Mouse (Mus musculus): ENCODE results near the gene Heyl. TPM values are rescaled to one million over a fixed set of nuclear protein-coding genes. Genes with fewer than 3 reads are reported as not detected.

The Heyl gene
- polyA plus RNA-seq, 1 experiment = 30.2 TPM

DNA sequence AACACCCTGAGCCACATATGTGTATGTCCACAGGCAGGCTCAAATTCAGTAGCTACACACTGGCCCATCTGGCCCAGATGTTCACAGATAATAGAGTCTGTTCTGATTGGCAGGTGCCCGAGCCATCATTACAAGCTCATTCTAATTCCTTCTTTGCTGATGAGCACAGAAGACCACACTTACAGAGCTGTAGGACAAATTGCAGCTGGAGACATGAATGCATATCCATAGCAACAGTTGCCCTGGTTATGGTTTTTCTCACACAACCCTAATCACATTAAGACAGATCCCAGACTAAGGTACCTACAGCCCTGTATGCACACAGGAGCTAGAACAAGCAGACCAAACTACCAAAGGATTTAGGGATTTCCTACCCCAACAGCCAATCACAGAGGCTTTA is 18.0 kb upstream of the Heyl start:
- no peak overlapping the region for H3ac ChIP-seq (ENCODE audit: control insufficient read depth, insufficient read length)
- no peak for TF ChIP-seq CEBPB (IDR thresholded peaks at IDR 0.05; ENCODE audit: insufficient read depth, poor library complexity, severe bottlenecking)
- TF ChIP-seq MYOD1 (IDR thresholded peaks at IDR 0.05; ENCODE audit: control insufficient read depth in 1 of 3, insufficient read length in 2 of 3, low read depth in 2 of 3) = no peak
- TF ChIP-seq TCF12 (IDR thresholded peaks at IDR 0.05; ENCODE audit: insufficient read depth, poor library complexity, severe bottlenecking) = no peak
- no peak for TF ChIP-seq POLR2AphosphoS2 (IDR thresholded peaks at IDR 0.05; ENCODE audit: insufficient read length, low read depth)
- no peak for TF ChIP-seq SRF (IDR thresholded peaks at IDR 0.05; ENCODE audit: control insufficient read depth, insufficient read length, low read depth)
- no peak for TF ChIP-seq USF1 (IDR thresholded peaks at IDR 0.05; ENCODE audit: low read depth)
- no peak for TF ChIP-seq POLR2A (IDR thresholded peaks at IDR 0.05; ENCODE audit: insufficient read length, low read depth)
- TF ChIP-seq REST (IDR thresholded peaks at IDR 0.05; ENCODE audit: insufficient read depth, insufficient read length) = no peak
- TF ChIP-seq E2F4 (IDR thresholded peaks at IDR 0.05; ENCODE audit: insufficient read depth) = no peak
- no peak for TF ChIP-seq TCF3 (IDR thresholded peaks at IDR 0.05; ENCODE audit: insufficient read length, low read depth)
- no peak for TF ChIP-seq MAX (IDR thresholded peaks at IDR 0.05; ENCODE audit: low read depth)
- no peak for TF ChIP-seq MYOG (IDR thresholded peaks at IDR 0.05; ENCODE audit: control insufficient read depth in 1 of 3, insufficient read depth in 1 of 3, insufficient read length in 2 of 3, low read depth in 2 of 3)
- H3K4me2 ChIP-seq (ENCODE audit: low read depth) = no peak overlapping the region
- peaks cover 44% of the 10 kb centered on the region for H3K27me3 ChIP-seq (ENCODE audit: control insufficient read depth, insufficient read depth, insufficient read length)
- H3K36me3 ChIP-seq (ENCODE audit: control insufficient read depth, insufficient read depth) = no peaks in the 10 kb centered on the region
- H3K79me2 ChIP-seq (ENCODE audit: control insufficient read depth, insufficient read depth) = no peaks in the 10 kb centered on the region
- no peak overlapping the region for H3K4me3 ChIP-seq

DNA sequence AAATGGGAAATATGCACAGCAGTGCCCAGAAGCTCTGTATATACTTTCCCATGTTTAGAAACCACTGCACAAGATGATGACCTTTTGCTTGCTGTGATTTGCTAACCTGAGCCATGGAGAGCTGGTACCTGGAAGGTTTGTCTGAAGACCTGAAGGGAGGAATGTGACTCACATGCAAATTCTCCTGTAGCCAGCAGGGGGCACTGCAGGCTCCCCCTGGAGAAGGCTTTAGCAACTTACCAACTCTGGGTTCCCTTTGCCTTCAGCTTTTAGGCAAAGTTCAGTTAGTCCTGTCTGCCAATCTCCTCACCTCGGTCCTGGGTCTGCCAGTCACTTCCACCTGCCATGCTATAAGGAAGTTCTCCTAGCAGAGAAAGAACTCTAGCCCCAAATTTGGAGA is 16.6 kb upstream of the Heyl start:
- no peak overlapping the region for H3ac ChIP-seq (ENCODE audit: control insufficient read depth, insufficient read length)
- H3K27me3 ChIP-seq (ENCODE audit: control insufficient read depth, insufficient read depth, insufficient read length) = peaks cover 32% of the 10 kb centered on the region
- H3K79me2 ChIP-seq (ENCODE audit: control insufficient read depth, insufficient read depth) = no peaks in the 10 kb centered on the region
- no peak overlapping the region for H3K4me3 ChIP-seq
- H3K4me2 ChIP-seq (ENCODE audit: low read depth) = no peak overlapping the region
- TF ChIP-seq TCF3 (IDR thresholded peaks at IDR 0.05; ENCODE audit: insufficient read length, low read depth) (no peak), POLR2A (IDR thresholded peaks at IDR 0.05; ENCODE audit: insufficient read length, low read depth) (no peak), MYOD1 (IDR thresholded peaks at IDR 0.05; ENCODE audit: control insufficient read depth in 1 of 3, insufficient read length in 2 of 3, low read depth in 2 of 3) (no peak), TCF12 (IDR thresholded peaks at IDR 0.05; ENCODE audit: insufficient read depth, poor library complexity, severe bottlenecking) (no peak), MAX (IDR thresholded peaks at IDR 0.05; ENCODE audit: low read depth) (no peak)
- H3K36me3 ChIP-seq (ENCODE audit: control insufficient read depth, insufficient read depth) = no peaks in the 10 kb centered on the region

DNA sequence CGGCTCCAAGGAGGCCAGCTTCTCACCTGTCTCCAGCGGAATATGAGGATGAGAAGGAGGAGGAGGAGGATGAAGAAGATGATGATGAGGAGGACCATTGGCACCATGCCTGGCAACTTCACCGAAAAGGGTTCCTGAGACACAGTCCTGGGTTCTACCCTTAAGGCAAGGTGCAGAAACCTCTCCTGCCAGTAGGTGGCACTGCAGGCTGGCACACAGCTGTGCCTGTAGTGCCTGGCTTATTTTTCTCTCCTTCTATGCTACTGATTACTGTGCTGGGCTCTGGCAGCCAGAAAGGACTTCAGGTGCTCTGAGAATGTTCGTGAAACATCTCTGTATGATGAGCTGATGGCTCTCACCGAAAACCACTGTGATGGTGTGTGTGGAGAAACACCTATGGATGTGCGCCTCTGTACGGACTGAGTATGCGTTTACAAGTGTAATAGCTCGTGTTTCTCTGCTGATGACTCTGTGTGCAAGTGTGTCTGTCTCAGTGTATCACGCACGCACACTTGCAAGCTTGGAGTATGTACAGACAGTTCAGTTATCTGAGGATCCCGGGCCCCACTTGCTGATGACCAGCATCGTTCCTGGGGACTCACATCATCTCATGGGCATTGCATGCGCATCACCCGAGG is 13.5 kb upstream of the Heyl start:
- Histone ChIP-seq H3K4me3 (no peak overlapping the region), H3K79me2 (ENCODE audit: control insufficient read depth, insufficient read depth) (no peaks in the 10 kb centered on the region), H3K27me3 (ENCODE audit: control insufficient read depth, insufficient read depth, insufficient read length) (peaks cover 8% of the 10 kb centered on the region), H3K36me3 (ENCODE audit: control insufficient read depth, insufficient read depth) (no peaks in the 10 kb centered on the region), H3ac (ENCODE audit: control insufficient read depth, insufficient read length) (no peak overlapping the region), H3K4me2 (ENCODE audit: low read depth) (no peak overlapping the region)
- TF ChIP-seq E2F4 (IDR thresholded peaks at IDR 0.05; ENCODE audit: insufficient read depth) = no peak
- TF ChIP-seq MAX (IDR thresholded peaks at IDR 0.05; ENCODE audit: low read depth) = no peak
- no peak for TF ChIP-seq CEBPB (IDR thresholded peaks at IDR 0.05; ENCODE audit: insufficient read depth, poor library complexity, severe bottlenecking)

DNA sequence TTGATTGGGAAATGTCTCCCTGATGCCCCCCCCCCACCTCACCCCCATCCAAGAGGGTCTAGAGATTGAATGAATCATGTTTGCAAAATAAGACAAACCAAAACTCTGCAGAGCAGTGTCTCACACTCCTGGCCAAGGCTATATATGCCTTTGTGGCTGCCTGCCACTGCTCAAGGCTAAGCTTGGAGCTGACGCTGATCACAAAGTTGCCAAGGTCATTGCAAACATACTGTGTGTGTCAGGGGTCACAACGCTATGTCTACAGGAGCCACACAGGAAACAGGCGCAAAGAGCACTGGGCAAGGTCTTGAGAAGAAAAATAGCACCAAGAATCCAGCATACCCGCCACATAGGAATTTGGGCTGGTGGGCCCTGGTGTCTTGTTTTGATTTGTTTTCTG is 12.7 kb upstream of the Heyl start:
- TF ChIP-seq MYOG (IDR thresholded peaks at IDR 0.05; ENCODE audit: control insufficient read depth in 1 of 3, insufficient read depth in 1 of 3, insufficient read length in 2 of 3, low read depth in 2 of 3) (no peak), MYOD1 (IDR thresholded peaks at IDR 0.05; ENCODE audit: control insufficient read depth in 1 of 3, insufficient read length in 2 of 3, low read depth in 2 of 3) (no peak), TCF3 (IDR thresholded peaks at IDR 0.05; ENCODE audit: insufficient read length, low read depth) (no peak)
- Histone ChIP-seq H3ac (ENCODE audit: control insufficient read depth, insufficient read length) (no peak overlapping the region), H3K27me3 (ENCODE audit: control insufficient read depth, insufficient read depth, insufficient read length) (peaks cover 5% of the 10 kb centered on the region), H3K79me2 (ENCODE audit: control insufficient read depth, insufficient read depth) (no peaks in the 10 kb centered on the region), H3K4me3 (no peak overlapping the region), H3K4me2 (ENCODE audit: low read depth) (no peak overlapping the region), H3K36me3 (ENCODE audit: control insufficient read depth, insufficient read depth) (no peaks in the 10 kb centered on the region)

DNA sequence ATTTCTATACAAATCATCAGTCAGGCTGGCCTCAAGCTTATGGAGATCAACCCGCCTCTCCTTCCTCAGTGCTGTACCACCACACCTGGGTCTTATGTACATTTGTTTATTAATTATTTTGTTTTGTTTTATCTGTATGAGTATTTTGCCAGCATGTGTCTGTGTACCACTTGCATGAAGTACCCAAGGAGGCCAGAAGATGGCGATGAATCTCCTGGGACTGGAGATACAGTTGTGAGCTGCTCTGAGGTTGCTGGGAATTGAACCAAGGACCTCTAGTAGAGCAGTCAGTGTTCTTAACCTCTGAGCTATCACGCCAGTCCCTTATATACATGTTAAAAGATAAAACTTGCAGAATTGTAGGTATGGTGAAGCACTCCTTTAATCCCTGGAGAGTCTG is 10.0 kb upstream of the Heyl start:
- Histone ChIP-seq H3K4me3 (no peak overlapping the region), H3K27me3 (ENCODE audit: control insufficient read depth, insufficient read depth, insufficient read length) (no peaks in the 10 kb centered on the region), H3ac (ENCODE audit: control insufficient read depth, insufficient read length) (no peak overlapping the region), H3K4me2 (ENCODE audit: low read depth) (no peak overlapping the region), H3K79me2 (ENCODE audit: control insufficient read depth, insufficient read depth) (no peaks in the 10 kb centered on the region), H3K36me3 (ENCODE audit: control insufficient read depth, insufficient read depth) (no peaks in the 10 kb centered on the region)
- TF ChIP-seq E2F4 (IDR thresholded peaks at IDR 0.05; ENCODE audit: insufficient read depth) (no peak), TCF3 (IDR thresholded peaks at IDR 0.05; ENCODE audit: insufficient read length, low read depth) (no peak), MYOG (IDR thresholded peaks at IDR 0.05; ENCODE audit: control insufficient read depth in 1 of 3, insufficient read depth in 1 of 3, insufficient read length in 2 of 3, low read depth in 2 of 3) (no peak), SRF (IDR thresholded peaks at IDR 0.05; ENCODE audit: control insufficient read depth, insufficient read length, low read depth) (no peak), TCF12 (IDR thresholded peaks at IDR 0.05; ENCODE audit: insufficient read depth, poor library complexity, severe bottlenecking) (no peak), MYOD1 (IDR thresholded peaks at IDR 0.05; ENCODE audit: control insufficient read depth in 1 of 3, insufficient read length in 2 of 3, low read depth in 2 of 3) (no peak), CEBPB (IDR thresholded peaks at IDR 0.05; ENCODE audit: insufficient read depth, poor library complexity, severe bottlenecking) (no peak), REST (IDR thresholded peaks at IDR 0.05; ENCODE audit: insufficient read depth, insufficient read length) (no peak), POLR2A (IDR thresholded peaks at IDR 0.05; ENCODE audit: insufficient read length, low read depth) (no peak), MAX (IDR thresholded peaks at IDR 0.05; ENCODE audit: low read depth) (no peak)
